In the genomic region with DNA sequence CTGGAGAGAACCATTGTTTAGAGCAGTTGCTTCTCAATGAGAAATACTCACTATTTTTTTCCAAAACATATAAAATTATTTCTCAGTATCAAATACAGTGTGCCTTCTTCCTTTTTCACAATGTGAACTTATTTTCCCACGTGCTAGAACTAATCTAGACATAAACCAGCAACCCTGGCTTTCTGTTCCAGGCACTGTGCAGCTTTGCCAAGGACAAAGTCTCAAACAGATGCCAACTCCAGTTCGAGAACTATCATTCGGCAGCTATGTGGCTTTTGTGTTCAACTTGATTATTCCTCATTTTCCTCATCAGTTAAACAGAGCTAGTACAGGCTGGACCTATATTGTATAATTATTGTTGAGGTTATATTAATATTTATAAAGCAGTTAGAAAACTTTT, we compare ENCODE assay signal across 18 mouse cellular contexts.
DNase-seq lines count a peak whose midpoint lies in the region.
"Had no signal": no experiment of that assay in that cellular context is flagged by ENCODE, and none has a peak within 500 bp of the region (broad histone marks: within the 10 kb centered on the region; RNA-seq: fewer than 3 reads in every experiment).

No protein-coding gene starts in this region.

- H3K36me3 ChIP-seq in heart, embryonic 10.5 days = no peaks in the 10 kb centered on the region
- H3K36me3 ChIP-seq: embryonic facial prominence, embryonic 13.5 days; forebrain, embryonic 12.5 days; hindbrain, embryonic 10.5 days; intestine, embryonic 15.5 days had no signal

- H3K9me3 ChIP-seq in heart, embryonic 10.5 days = no peaks in the 10 kb centered on the region
- H3K9me3 ChIP-seq: embryonic facial prominence, embryonic 13.5 days; forebrain, embryonic 12.5 days; hindbrain, embryonic 10.5 days; intestine, embryonic 15.5 days had no signal

- DNase-seq in adrenal gland, adult 8-10 months = peak; percentile 36
- no peak for DNase-seq in adrenal gland, postnatal 25 days
- DNase-seq in heart, postnatal 10 days = peak; percentile 32 to 37
- no peak for DNase-seq in heart, embryonic 10.5 days (ENCODE audit: low spot score)
- DNase-seq in ovary, adult 18-20 months (ENCODE audit: low spot score) = peak; percentile 19
- DNase-seq in ovary, postnatal 10 days (ENCODE audit: low spot score) = no peak
- DNase-seq in left cerebral cortex, adult 8-10 months (ENCODE audit: low spot score in 2 of 2) = no peak
- DNase-seq: cerebellum, adult 18-20 months; cerebellum, adult 9-11 months; cerebellum, postnatal 36 days; gastrocnemius, postnatal 10 days; kidney, adult 2 months had no signal

- H3K27me3 ChIP-seq in heart, embryonic 10.5 days (ENCODE audit: insufficient read depth, poor library complexity, severe bottlenecking) = no peaks in the 10 kb centered on the region
- H3K27me3 ChIP-seq: CH12.LX; embryonic facial prominence, embryonic 13.5 days; forebrain, embryonic 12.5 days; intestine, embryonic 15.5 days had no signal

- intact Hi-C loops in heart, postnatal 10 days (cut with DNase I) = no loop called here

- H3K4me3 ChIP-seq in heart, embryonic 10.5 days = no peak overlapping the region
- H3K4me3 ChIP-seq: embryonic facial prominence, embryonic 13.5 days; forebrain, embryonic 12.5 days; hindbrain, embryonic 10.5 days; intestine, embryonic 15.5 days had no signal

- no peak overlapping the region for H3K27ac ChIP-seq in heart, embryonic 10.5 days
- H3K27ac ChIP-seq: embryonic facial prominence, embryonic 13.5 days; forebrain, embryonic 12.5 days; hindbrain, embryonic 10.5 days; hindbrain, embryonic 14.5 days; intestine, embryonic 15.5 days had no signal

- WGBS in heart, embryonic 10.5 days = 81% methylated on average over 3 of the region's 3 CpGs

- no peaks in the 10 kb centered on the region for H3K4me1 ChIP-seq in heart, embryonic 10.5 days
- H3K4me1 ChIP-seq: embryonic facial prominence, embryonic 13.5 days; forebrain, embryonic 12.5 days; hindbrain, embryonic 10.5 days; intestine, embryonic 15.5 days had no signal

Comparison
In these comparisons a context has a peak if more than half of its experiments do, and no peak if none do; other contexts are left out.
1. DNase-seq: peak in adrenal gland, adult 8-10 months (single experiment), heart, postnatal 10 days (2 of 2) and ovary, adult 18-20 months (single experiment); none in adrenal gland, postnatal 25 days (single experiment), heart, embryonic 10.5 days (single experiment), ovary, postnatal 10 days (single experiment) and left cerebral cortex, adult 8-10 months (0 of 2).